Mouse (Mus musculus): ENCODE measurements around the gene Ssr2.

DNA sequence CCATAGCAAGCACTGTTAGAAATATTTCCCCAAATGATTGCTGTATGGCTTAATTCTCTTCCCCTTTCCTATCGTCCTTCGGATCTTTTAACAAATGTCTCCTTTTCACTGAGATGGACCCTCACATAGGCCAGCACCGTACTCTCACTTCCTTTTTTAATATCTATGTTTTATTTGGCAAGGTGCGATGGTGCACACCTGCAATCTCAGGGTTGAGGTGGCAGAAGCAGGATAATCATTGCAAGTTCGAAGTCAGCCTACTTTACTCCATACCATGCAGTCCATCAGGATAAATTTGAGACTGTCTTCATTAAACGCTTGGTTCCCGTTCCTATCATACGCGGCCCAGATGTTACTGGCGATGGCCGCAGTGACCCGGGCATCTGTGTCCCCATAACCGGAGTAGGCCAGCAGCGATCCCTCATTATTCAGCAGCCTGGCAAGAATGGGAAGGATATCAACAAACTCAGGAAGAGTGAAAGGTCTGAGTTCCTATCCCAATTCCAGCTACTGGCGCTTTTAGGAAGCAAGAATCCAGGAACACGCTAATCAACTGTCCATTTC lies 23.5 kb upstream of the Ssr2 start:
- TF ChIP-seq POLR2A (IDR thresholded peaks at IDR 0.05; ENCODE audit: control insufficient read depth, extremely low read depth, insufficient read depth, low read length, poor library complexity) (no peak), CTCF (IDR thresholded peaks at IDR 0.05; ENCODE audit: borderline replicate concordance, control insufficient read depth, extremely low read depth, insufficient read depth, low read length, poor library complexity) (no peak)

Measured in thymus, adult 2 months (tissue).